Mouse (Mus musculus): Measurements from ENCODE around the gene Suclg2. TPM values are rescaled to one million over a fixed set of nuclear protein-coding genes. Genes with fewer than 3 reads are reported as not detected.

Gene Suclg2
- polyA plus RNA-seq, 1 experiment from 2014 or later, result 55.8 TPM

- peak; percentile 32 for DNase-seq (ENCODE audit: low spot score)
- Histone ChIP-seq H3K36me3 (peaks cover 15% of the 10 kb centered on the region), H3K9me3 (replicated peaks) (no peaks in the 10 kb centered on the region), H3K27me3 (ENCODE audit: low read depth, poor library complexity, severe bottlenecking) (no peaks in the 10 kb centered on the region), H3K4me3 (no peak overlapping the region), H3K27ac (0 out of 2 replicates have a peak overlapping the region, but pooled peaks have one; percentile 12), H3K4me1 (peaks cover 16% of the 10 kb centered on the region)
- 62% methylated on average over 13 of the region's 13 CpGs for WGBS
Measured at GRCm38 (mm10) chr6:95650082-95650722, 68.4 kb downstream of the Suclg2 start.

- no peak overlapping the region for H3K27ac ChIP-seq
- WGBS, result 92% methylated on average over 10 of the region's 10 CpGs
- peaks cover 16% of the 10 kb centered on the region for H3K4me1 ChIP-seq
- H3K36me3 ChIP-seq, result 0 out of 2 replicates have a peak, but pooled peaks cover 10% of the 10 kb centered on the region
- no peaks in the 10 kb centered on the region for H3K9me3 ChIP-seq (replicated peaks)
- H3K27me3 ChIP-seq (ENCODE audit: low read depth, poor library complexity, severe bottlenecking), result no peaks in the 10 kb centered on the region
- H3K4me3 ChIP-seq, result no peak overlapping the region
- no peak for DNase-seq (ENCODE audit: low spot score)
Measured at GRCm38 (mm10) chr6:95649123-95649663, 69.4 kb downstream of the Suclg2 start.

GRCm38 (mm10) chr6:95637416-95637815 lies 81.2 kb downstream of the Suclg2 start:
- no peaks in the 10 kb centered on the region for H3K9me3 ChIP-seq (replicated peaks)
- no peak for DNase-seq (ENCODE audit: low spot score)
- H3K27me3 ChIP-seq (ENCODE audit: low read depth, poor library complexity, severe bottlenecking), result no peaks in the 10 kb centered on the region
- H3K36me3 ChIP-seq, result no peaks in the 10 kb centered on the region
- H3K27ac ChIP-seq, result no peak overlapping the region
- WGBS, result 89% methylated on average over 2 of the region's 2 CpGs
- no peak overlapping the region for H3K4me3 ChIP-seq
- peaks cover 25% of the 10 kb centered on the region for H3K4me1 ChIP-seq

GRCm38 (mm10) chr6:95635411-95635810 lies 83.2 kb downstream of the Suclg2 start:
- Histone ChIP-seq H3K9me3 (replicated peaks) (no peaks in the 10 kb centered on the region), H3K4me1 (peaks cover 25% of the 10 kb centered on the region), H3K27ac (no peak overlapping the region), H3K4me3 (no peak overlapping the region), H3K36me3 (no peaks in the 10 kb centered on the region), H3K27me3 (ENCODE audit: low read depth, poor library complexity, severe bottlenecking) (no peaks in the 10 kb centered on the region)
- WGBS, result 62% methylated on average over 2 of the region's 2 CpGs
- DNase-seq (ENCODE audit: low spot score), result no peak

- H3K4me3 ChIP-seq, result no peak overlapping the region
- DNase-seq (ENCODE audit: low spot score), result no peak
- H3K4me1 ChIP-seq, result peaks cover 20% of the 10 kb centered on the region
- H3K27me3 ChIP-seq (ENCODE audit: low read depth, poor library complexity, severe bottlenecking), result no peaks in the 10 kb centered on the region
- WGBS, result 91% methylated on average over 7 of the region's 7 CpGs
- H3K27ac ChIP-seq, result no peak overlapping the region
- H3K36me3 ChIP-seq, result no peaks in the 10 kb centered on the region
- no peaks in the 10 kb centered on the region for H3K9me3 ChIP-seq (replicated peaks)
Measured at GRCm38 (mm10) chr6:95629071-95629470, 89.5 kb downstream of the Suclg2 start.

- 89% methylated on average over 2 of the region's 2 CpGs for WGBS
- Histone ChIP-seq H3K9me3 (replicated peaks) (no peaks in the 10 kb centered on the region), H3K27ac (no peak overlapping the region), H3K4me3 (no peak overlapping the region), H3K27me3 (ENCODE audit: low read depth, poor library complexity, severe bottlenecking) (no peaks in the 10 kb centered on the region), H3K4me1 (peaks cover 5% of the 10 kb centered on the region; the same call in 1 of the 2 replicates), H3K36me3 (no peaks in the 10 kb centered on the region)
- no peak for DNase-seq (ENCODE audit: low spot score)
Measured at GRCm38 (mm10) chr6:95621821-95622220, 96.8 kb downstream of the Suclg2 start.

- Histone ChIP-seq H3K36me3 (no peaks in the 10 kb centered on the region), H3K4me3 (no peak overlapping the region), H3K27me3 (ENCODE audit: low read depth, poor library complexity, severe bottlenecking) (no peaks in the 10 kb centered on the region), H3K27ac (no peak overlapping the region), H3K4me1 (peaks cover 4% of the 10 kb centered on the region; the same call in 1 of the 2 replicates), H3K9me3 (replicated peaks) (no peaks in the 10 kb centered on the region)
- WGBS, result 90% methylated on average over 4 of the region's 4 CpGs
- DNase-seq (ENCODE audit: low spot score), result no peak
Measured at GRCm38 (mm10) chr6:95620804-95621203, 97.8 kb downstream of the Suclg2 start.

GRCm38 (mm10) chr6:95619817-95620216 lies 98.8 kb downstream of the Suclg2 start:
- Histone ChIP-seq H3K27me3 (ENCODE audit: low read depth, poor library complexity, severe bottlenecking) (no peaks in the 10 kb centered on the region), H3K9me3 (replicated peaks) (no peaks in the 10 kb centered on the region), H3K4me3 (no peak overlapping the region), H3K4me1 (peaks cover 10% of the 10 kb centered on the region; the same call in 1 of the 2 replicates), H3K36me3 (no peaks in the 10 kb centered on the region), H3K27ac (no peak overlapping the region)
- no peak for DNase-seq (ENCODE audit: low spot score)

- no peaks in the 10 kb centered on the region for H3K27me3 ChIP-seq (ENCODE audit: low read depth, poor library complexity, severe bottlenecking)
- no peaks in the 10 kb centered on the region for H3K9me3 ChIP-seq (replicated peaks)
- no peak for DNase-seq (ENCODE audit: low spot score)
- no peaks in the 10 kb centered on the region for H3K36me3 ChIP-seq
- H3K4me1 ChIP-seq, result peaks cover 13% of the 10 kb centered on the region; the same call in 1 of the 2 replicates
- WGBS, result 95% methylated on average over 4 of the region's 4 CpGs
- no peak overlapping the region for H3K4me3 ChIP-seq
- no peak overlapping the region for H3K27ac ChIP-seq
Measured at GRCm38 (mm10) chr6:95618434-95618833, 100.2 kb downstream of the Suclg2 start.

- DNase-seq (ENCODE audit: low spot score), result no peak
- H3K36me3 ChIP-seq, result no peaks in the 10 kb centered on the region
- no peak overlapping the region for H3K4me3 ChIP-seq
- no peak overlapping the region for H3K27ac ChIP-seq
- peaks cover 17% of the 10 kb centered on the region for H3K4me1 ChIP-seq
- no peaks in the 10 kb centered on the region for H3K27me3 ChIP-seq (ENCODE audit: low read depth, poor library complexity, severe bottlenecking)
- H3K9me3 ChIP-seq (replicated peaks), result no peaks in the 10 kb centered on the region
- 86% methylated on average over 3 of the region's 3 CpGs for WGBS
Measured at GRCm38 (mm10) chr6:95613228-95613627, 105.4 kb downstream of the Suclg2 start.

- Histone ChIP-seq H3K36me3 (no peaks in the 10 kb centered on the region), H3K27ac (no peak overlapping the region), H3K4me1 (peaks cover 17% of the 10 kb centered on the region), H3K4me3 (no peak overlapping the region), H3K27me3 (ENCODE audit: low read depth, poor library complexity, severe bottlenecking) (no peaks in the 10 kb centered on the region), H3K9me3 (replicated peaks) (no peaks in the 10 kb centered on the region)
- DNase-seq (ENCODE audit: low spot score), result no peak
- WGBS, result 85% methylated on average over 3 of the region's 3 CpGs
Measured at GRCm38 (mm10) chr6:95612412-95613022, 106.1 kb downstream of the Suclg2 start.

GRCm38 (mm10) chr6:95611059-95611458 lies 107.5 kb downstream of the Suclg2 start:
- Histone ChIP-seq H3K4me1 (peaks cover 17% of the 10 kb centered on the region), H3K27ac (no peak overlapping the region), H3K4me3 (no peak overlapping the region), H3K36me3 (no peaks in the 10 kb centered on the region), H3K9me3 (replicated peaks) (no peaks in the 10 kb centered on the region), H3K27me3 (ENCODE audit: low read depth, poor library complexity, severe bottlenecking) (no peaks in the 10 kb centered on the region)
- DNase-seq (ENCODE audit: low spot score), result no peak
- WGBS, result 94% methylated on average over 3 of the region's 3 CpGs

- 93% methylated on average over 3 of the region's 3 CpGs for WGBS
- no peak for DNase-seq (ENCODE audit: low spot score)
- peaks cover 5% of the 10 kb centered on the region for H3K4me1 ChIP-seq
- no peaks in the 10 kb centered on the region for H3K9me3 ChIP-seq (replicated peaks)
- no peak overlapping the region for H3K4me3 ChIP-seq
- no peaks in the 10 kb centered on the region for H3K27me3 ChIP-seq (ENCODE audit: low read depth, poor library complexity, severe bottlenecking)
- no peaks in the 10 kb centered on the region for H3K36me3 ChIP-seq
- H3K27ac ChIP-seq, result no peak overlapping the region
Measured at GRCm38 (mm10) chr6:95608123-95608522, 110.5 kb downstream of the Suclg2 start.
